Mouse (Mus musculus) embryonic facial prominence, embryonic 14.5 days (tissue): ENCODE data around the gene Trappc10. TPM values are rescaled to one million over a fixed set of nuclear protein-coding genes. Genes with fewer than 3 reads are reported as not detected.

ENCODE experiments used
- ATAC-seq: fragments of 200-750 bp; cut with Nextera tagmentation; 2 replicates; pipeline ENCODE4 v1.8.0; 2017; ENCODE audit warnings: low read depth, moderate number of reproducible peaks, moderate TSS enrichment
- DNase-seq: peaks from one replicate; pipeline ENCODE4 v3.0.0-alpha.2; 2015; ENCODE audit warnings: low spot score
- H3K27ac ChIP-seq: fragments of 300-500 bp; sonication (generic); replicated peaks from 2 replicates; pipeline ENCODE4 v1.5.1; 2014; ENCODE audit warnings: low read depth, mild to moderate bottlenecking, low read length, moderate library complexity
- H3K27me3 ChIP-seq: fragments of 300-500 bp; sonication (generic); replicated peaks from 2 replicates; pipeline ENCODE4 v1.6.1; 2014; ENCODE audit warnings: low read length; ENCODE audit not compliant: control insufficient read depth, insufficient read depth
- H3K36me3 ChIP-seq: fragments of 300-500 bp; sonication (generic); 2 replicates; pipeline ENCODE4 v1.6.1; 2014; ENCODE audit warnings: low read length, mixed read lengths; ENCODE audit not compliant: control insufficient read depth, insufficient read depth
- H3K4me1 ChIP-seq: fragments of 300-500 bp; sonication (generic); 2 replicates; pipeline ENCODE4 v1.6.1; 2014; ENCODE audit warnings: antibody characterized with exemption, low read length; ENCODE audit not compliant: control insufficient read depth, insufficient read depth
- H3K4me2 ChIP-seq: fragments of 300-500 bp; sonication (generic); 2 replicates; pipeline ENCODE4 v1.6.1; 2014; ENCODE audit warnings: low read depth, mild to moderate bottlenecking, low read length, moderate library complexity, mixed read lengths
- H3K4me3 ChIP-seq: fragments of 300-500 bp; sonication (generic); 2 replicates; pipeline ENCODE4 v1.5.1; 2014; ENCODE audit warnings: low read depth, mild to moderate bottlenecking, low read length
- H3K9ac ChIP-seq: fragments of 300-500 bp; sonication (generic); 2 replicates; pipeline ENCODE4 v1.6.1; 2014; ENCODE audit warnings: low read depth, mild to moderate bottlenecking, low read length, moderate library complexity, mixed read lengths
- H3K9me3 ChIP-seq: fragments of 300-500 bp; sonication (generic); 2 replicates; pipeline ENCODE4 v1.6.1; 2016; ENCODE audit warnings: low read length; ENCODE audit not compliant: control insufficient read depth
- WGBS: fragments of 180-500 bp; shearing (Covaris S2); extraction: QIAGEN DNeasy Blood & Tissue Kit; methylation state at CpG from one replicate; pipeline ENCODE4 v1.1.7; 2014; 5-methylcytosine and 5-hydroxymethylcytosine counted together
- polyA plus RNA-seq: library from polyadenylated mRNA; unstranded; fragments of >200 nt; fragmentation: Nextera tagmentation; extraction: Ambion mirVana; gene quantifications from 2 replicates; pipeline ENCODE4 v1.2.1, GENCODE M21; 2014

Trappc10 gene
- polyA plus RNA-seq, 1 experiment from 2014 or later, result 17.4 TPM

DNA sequence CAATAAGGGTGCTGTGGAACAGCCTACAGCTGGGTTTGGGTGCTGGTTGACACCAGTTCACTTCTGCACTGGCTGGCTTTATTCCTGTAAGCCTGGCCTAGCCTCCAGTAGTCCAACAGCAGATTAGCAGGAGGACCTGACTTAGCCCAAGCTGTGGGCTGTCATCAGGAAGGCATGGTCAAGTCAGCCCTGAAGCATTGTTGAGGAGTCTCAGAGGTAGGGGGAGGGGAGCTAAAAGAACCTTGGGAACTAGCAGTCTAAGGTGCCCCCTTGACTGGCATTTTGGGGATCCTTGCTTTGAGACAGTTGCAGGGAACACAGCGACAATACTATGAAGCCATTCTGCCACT, 104.2 kb downstream of the Trappc10 start:
- Histone ChIP-seq H3K9ac (no peak overlapping the region), H3K4me2 (no peak overlapping the region), H3K4me1 (peaks cover 13% of the 10 kb centered on the region), H3K27me3 (no peaks in the 10 kb centered on the region), H3K27ac (no peak overlapping the region), H3K9me3 (no peaks in the 10 kb centered on the region), H3K36me3 (no peaks in the 10 kb centered on the region), H3K4me3 (no peak overlapping the region)
- no peak for ATAC-seq
- no peak for DNase-seq
- 100% methylated on average over 1 of the region's 1 CpGs for WGBS

DNA sequence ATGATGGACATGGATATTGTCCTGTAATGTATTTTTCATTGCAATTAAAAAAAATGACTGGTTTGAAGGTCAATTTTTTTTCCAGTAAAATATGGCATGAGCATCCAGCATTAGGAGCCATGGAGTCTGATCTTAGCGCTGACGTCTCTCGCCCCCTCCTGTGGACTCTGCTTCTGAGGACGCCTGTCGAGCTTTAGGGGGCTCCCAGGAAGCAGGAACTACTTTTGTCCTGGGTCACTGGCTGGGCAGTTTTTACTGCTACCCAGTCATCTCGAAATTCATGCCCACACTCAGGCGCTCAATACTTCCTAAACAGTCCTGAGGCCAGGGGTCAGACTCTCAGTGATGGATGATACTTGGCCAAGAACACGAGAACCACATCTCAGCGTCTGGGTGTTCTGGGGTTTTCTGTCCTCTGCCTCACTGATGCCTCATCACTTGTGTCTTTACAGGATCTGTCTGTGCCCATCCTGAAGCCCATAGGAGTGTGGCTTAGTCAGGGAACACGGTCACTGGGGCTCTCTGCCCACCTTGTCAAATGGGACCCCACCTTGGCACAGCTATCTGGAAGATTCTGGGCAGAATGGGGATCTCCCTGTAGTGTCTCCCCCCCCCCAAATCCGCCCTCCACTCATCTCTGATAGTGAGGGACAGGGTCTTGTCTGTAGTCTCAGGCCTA, 104.7 kb downstream of the Trappc10 start:
- WGBS, result 76% methylated on average over 11 of the region's 11 CpGs
- Histone ChIP-seq H3K27ac (peak overlapping the region; percentile 83), H3K27me3 (no peaks in the 10 kb centered on the region), H3K4me1 (peaks cover 17% of the 10 kb centered on the region), H3K4me3 (no peak overlapping the region), H3K36me3 (no peaks in the 10 kb centered on the region), H3K9ac (no peak overlapping the region), H3K4me2 (peak overlapping the region; percentile 34; the same call in 1 of the 2 replicates), H3K9me3 (no peaks in the 10 kb centered on the region)
- ATAC-seq (no peak), DNase-seq (no peak)

DNA sequence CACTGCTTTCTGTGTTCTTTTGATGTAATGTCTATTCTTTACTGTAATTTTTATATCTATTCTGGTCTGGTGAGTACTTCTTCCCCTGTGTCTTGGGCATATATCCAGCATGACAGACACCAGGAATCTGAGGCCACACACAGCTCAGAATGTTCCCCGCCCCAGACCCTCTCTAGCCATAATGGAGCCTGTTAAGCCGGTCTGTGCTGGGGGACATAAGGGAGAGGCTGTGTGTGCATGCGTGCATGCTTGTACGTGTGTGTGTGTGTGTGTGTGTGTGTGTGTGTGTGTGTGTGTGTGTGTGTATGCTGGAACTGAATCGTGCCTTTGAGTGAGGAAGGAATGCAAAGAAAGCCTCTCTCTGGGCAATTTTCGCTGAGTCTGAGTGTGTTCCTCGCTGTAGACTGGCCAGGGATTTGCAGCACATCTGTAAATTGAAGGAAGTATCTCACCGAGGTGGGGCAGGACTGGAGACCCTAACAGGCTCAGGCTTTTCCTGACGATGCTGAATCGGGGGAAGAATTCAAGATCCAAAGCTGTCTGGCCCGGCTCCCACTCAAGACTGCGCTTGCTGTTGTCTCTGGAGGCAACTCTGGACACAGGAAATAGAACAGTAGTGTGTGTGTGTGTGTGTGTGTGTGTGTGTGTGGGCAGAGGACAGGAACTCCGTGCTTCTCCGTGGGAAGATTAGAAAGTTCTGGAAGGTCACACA, 105.5 kb downstream of the Trappc10 start:
- DNase-seq (peak; percentile 92), ATAC-seq (peak; percentile 93)
- H3K4me1 ChIP-seq, result peaks cover 20% of the 10 kb centered on the region
- peak overlapping the region; percentile 83 for H3K27ac ChIP-seq
- H3K4me3 ChIP-seq, result no peak overlapping the region
- H3K9me3 ChIP-seq, result no peaks in the 10 kb centered on the region
- no peaks in the 10 kb centered on the region for H3K36me3 ChIP-seq
- H3K4me2 ChIP-seq, result peak overlapping the region; percentile 34
- 16% methylated on average over 14 of the region's 14 CpGs for WGBS
- H3K27me3 ChIP-seq, result no peaks in the 10 kb centered on the region
- H3K9ac ChIP-seq, result peak overlapping the region; percentile 43; the same call in 1 of the 2 replicates

DNA sequence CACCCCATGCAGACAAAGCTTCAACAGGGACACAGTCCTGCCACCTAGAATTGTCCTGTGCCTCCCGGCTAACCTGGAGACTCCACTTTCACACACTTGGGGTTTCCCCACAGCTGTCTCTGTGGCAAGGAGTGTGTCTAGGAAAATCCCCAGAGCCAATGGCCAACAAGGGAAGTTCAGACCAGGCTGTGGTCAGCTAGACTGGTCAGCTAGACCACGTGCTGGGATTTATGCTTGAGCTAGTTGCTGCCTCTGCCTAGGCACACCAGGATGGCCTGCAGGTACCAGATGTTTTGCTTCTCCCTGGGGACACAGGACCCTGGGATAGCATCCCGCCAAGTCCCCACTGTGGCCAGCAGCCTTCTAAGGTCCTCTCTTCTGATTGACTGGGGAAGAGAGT, 107.2 kb downstream of the Trappc10 start:
- H3K36me3 ChIP-seq, result no peaks in the 10 kb centered on the region
- H3K4me1 ChIP-seq, result peaks cover 20% of the 10 kb centered on the region
- H3K27ac ChIP-seq, result no peak overlapping the region
- no peak for ATAC-seq
- no peak overlapping the region for H3K4me2 ChIP-seq
- DNase-seq, result no peak
- no peak overlapping the region for H3K4me3 ChIP-seq
- H3K9ac ChIP-seq, result no peak overlapping the region
- H3K9me3 ChIP-seq, result no peaks in the 10 kb centered on the region
- H3K27me3 ChIP-seq, result no peaks in the 10 kb centered on the region
- WGBS, result 81% methylated on average over 3 of the region's 3 CpGs

Other genes starting within 250 kb of the Trappc10 start
- 87.0 and 114 TPM in 2 replicates for gene Pfkl, start 234.6 kb downstream of the Trappc10 start, polyA plus RNA-seq
- 0.25 TPM in 1 of 2 replicates, not detected in the other for gene Dnmt3l, start 202.7 kb downstream of the Trappc10 start, polyA plus RNA-seq
- 0.24 TPM in 1 of 2 replicates, not detected in the other for gene Aire, start 201.0 kb downstream of the Trappc10 start, polyA plus RNA-seq
- 4.9 and 5.5 TPM in 2 replicates for gene Icosl, start 175.3 kb downstream of the Trappc10 start, polyA plus RNA-seq
- 27.2 and 30.5 TPM in 2 replicates for gene D10Jhu81e, start 74.9 kb downstream of the Trappc10 start, polyA plus RNA-seq
- 16.0 and 17.2 TPM in 2 replicates for gene Pwp2, start 59.5 kb downstream of the Trappc10 start, polyA plus RNA-seq
- gene Agpat3, start 107.8 kb upstream of the Trappc10 start, polyA plus RNA-seq, result 83.2 and 86.1 TPM in 2 replicates
- gene Rrp1, start 168.4 kb upstream of the Trappc10 start, polyA plus RNA-seq, result 204 and 237 TPM in 2 replicates
- 249 and 258 TPM in 2 replicates for gene Cstb, start 181.0 kb upstream of the Trappc10 start, polyA plus RNA-seq
- 8.1 and 8.2 TPM in 2 replicates for gene Pdxk, start 220.3 kb upstream of the Trappc10 start, polyA plus RNA-seq